Mouse (Mus musculus) G1E (cell line): ENCODE results near the gene Tmem208.

Experiments used
- CTCF ChIP-seq: IDR thresholded peaks from 2 replicates; pipeline ENCODE4 v1.5.1; 2012; ENCODE audit warnings: low read depth, low read length, inconsistent platforms, mixed read lengths
- GATA1 ChIP-seq: IDR thresholded peaks from 2 replicates; pipeline ENCODE4 v1.6.1; 2012; ENCODE audit warnings: borderline replicate concordance, low read length, inconsistent platforms, mixed read lengths
- POLR2AphosphoS5 ChIP-seq: IDR thresholded peaks from 2 replicates; pipeline ENCODE4 v1.6.1; 2012; ENCODE audit warnings: low read depth, low read length, inconsistent platforms; ENCODE audit not compliant: insufficient replicate concordance

GRCm38 (mm10) chr8:105304325-105305210 lies 21.6 kb upstream of the Tmem208 start:
- TF ChIP-seq CTCF (no peak), GATA1 (no peak), POLR2AphosphoS5 (no peak)
